Mouse (Mus musculus) gastrocnemius, postnatal 14 days (tissue): ENCODE measurements at regions not wholly inside any gene's neighbourhood (a gene's known extent, or its start where the extent isn't known, plus 50 kb on each side); places are given as distances from the start of the nearest gene placed in this dataset.

ENCODE experiments used
- DNase-seq: peaks from one replicate; pipeline ENCODE4 v3.0.0; 2021; ENCODE audit warnings: mixed read lengths
- intact Hi-C: fragments of 180-260 bp; cut with DNase I; formaldehyde crosslinking; loops from one replicate; pipeline ENCODE4 v1.15.1; 2025; ENCODE audit warnings: low total_unique reads

- DNase-seq, result no peak
- intact Hi-C loops, result loop anchor here (5.0 kb wide), 1 partner anchor 176 kb away; no protein-coding TSS in a partner anchor
Observed at GRCm38 (mm10) chr8:4411126-4411525, 81.7 kb upstream of the Cers4 start.

- DNase-seq, result no peak
- intact Hi-C loops, result loop anchor here (5.0 kb wide), 1 partner anchor 175 kb away; no protein-coding TSS in a partner anchor
Observed at GRCm38 (mm10) chr8:4411836-4412235, 81.0 kb upstream of the Cers4 start.

GRCm38 (mm10) chr8:4413206-4413605, 79.6 kb upstream of the Cers4 start:
- no peak for DNase-seq
- intact Hi-C loops, result loop anchor here (5.0 kb wide), 1 partner anchor 174 kb away; no protein-coding TSS in a partner anchor

GRCm38 (mm10) chr8:4413764-4414163, 79.1 kb upstream of the Cers4 start:
- intact Hi-C loops, result loop anchor here (5.0 kb wide), 1 partner anchor 174 kb away; no protein-coding TSS in a partner anchor

GRCm38 (mm10) chr8:4417141-4417540, 75.7 kb upstream of the Cers4 start:
- no peak for DNase-seq
- intact Hi-C loops, result no loop called here

More at GRCm38 (mm10) chr8:4413764-4414163, 79.1 kb upstream of the Cers4 start:
- DNase-seq, result no peak

- DNase-seq, result no peak
- intact Hi-C loops, result no loop called here
Observed at GRCm38 (mm10) chr8:4433161-4433560, 59.7 kb upstream of the Cers4 start.

GRCm38 (mm10) chr8:4436546-4436945, 56.3 kb upstream of the Cers4 start:
- intact Hi-C loops, result no loop called here
- no peak for DNase-seq
